Mouse (Mus musculus): ENCODE data around the gene Scd4.

Gene Scd4

GRCm38 (mm10) chr19:44295741-44296140, 37.2 kb upstream of the Scd4 start:
- POLR2A ChIA-PET = interaction anchor here in 3 of 4 experiments (0.7 to 22.2 kb wide), 24 partner anchors 9 to 101 kb away, joined by 3 to 443 read pairs (median 8); no protein-coding TSS in a partner anchor
- CTCF ChIA-PET = interaction anchor here (0.5 to 5.0 kb wide), 33 partner anchors 9 to 766 kb away, joined by 3 to 60 read pairs (median 4); partner anchors contain the start of gene Pkd2l1 (in 1 of the 4)

GRCm38 (mm10) chr19:44296186-44296585, 36.7 kb upstream of the Scd4 start:
- CTCF ChIA-PET = interaction anchor here in 3 of 4 experiments (0.5 to 5.0 kb wide), 28 partner anchors 9 to 766 kb away, joined by 3 to 60 read pairs (median 4); partner anchors contain the start of gene Pkd2l1 (in 1 of the 3)

GRCm38 (mm10) chr19:44297068-44297760, 35.7 kb upstream of the Scd4 start:
- ChIA-PET CTCF (interaction anchor here in 2 of 4 experiments (0.6 to 5.0 kb wide), 6 partner anchors 8 to 125 kb away, joined by 3 to 60 read pairs (median 10); no protein-coding TSS in a partner anchor), POLR2A (interaction anchor here in 3 of 4 experiments (0.6 to 22.2 kb wide), 14 partner anchors 8 to 136 kb away, joined by 3 to 443 read pairs (median 58); no protein-coding TSS in a partner anchor)

More at GRCm38 (mm10) chr19:44296186-44296585, 36.7 kb upstream of the Scd4 start:
- POLR2A ChIA-PET = interaction anchor here in 3 of 4 experiments (0.6 to 22.2 kb wide), 22 partner anchors 8 to 398 kb away, joined by 3 to 443 read pairs (median 8); no protein-coding TSS in a partner anchor

- CTCF ChIA-PET = interaction anchor here in 1 of 4 experiments (1.0 kb wide), 1 partner anchor 31 kb away, joined by 3 read pairs; no protein-coding TSS in a partner anchor
- POLR2A ChIA-PET = interaction anchor here in 2 of 4 experiments (0.6 to 22.2 kb wide), 11 partner anchors 9 to 72 kb away, joined by 3 to 443 read pairs (median 4); no protein-coding TSS in a partner anchor
These were observed 35.0 kb upstream of the Scd4 start for GRCm38 (mm10) chr19:44297862-44298261.

GRCm38 (mm10) chr19:44299078-44299477, 33.8 kb upstream of the Scd4 start:
- CTCF ChIA-PET = interaction anchor here in 3 of 4 experiments (0.7 to 1.6 kb wide), 4 partner anchors 15 to 100 kb away, joined by 3 to 5 read pairs (median 4); no protein-coding TSS in a partner anchor
- POLR2A ChIA-PET = interaction anchor here in 3 of 4 experiments (0.5 to 22.2 kb wide), 13 partner anchors 9 to 185 kb away, joined by 3 to 443 read pairs (median 6); no protein-coding TSS in a partner anchor

- ChIA-PET POLR2A (interaction anchor here in 2 of 4 experiments (0.7 to 22.2 kb wide), 14 partner anchors 8 to 96 kb away, joined by 3 to 443 read pairs (median 6); no protein-coding TSS in a partner anchor), CTCF (interaction anchor here in 2 of 4 experiments (1.1 to 1.6 kb wide), 2 partner anchors 14 to 16 kb away, joined by 4 to 5 read pairs; no protein-coding TSS in a partner anchor)
These were observed 33.0 kb upstream of the Scd4 start for GRCm38 (mm10) chr19:44299902-44300301.

- POLR2A ChIA-PET = interaction anchor here in 2 of 4 experiments (0.8 to 22.2 kb wide), 15 partner anchors 11 to 93 kb away, joined by 3 to 443 read pairs (median 6); no protein-coding TSS in a partner anchor
- CTCF ChIA-PET = interaction anchor here in 1 of 4 experiments (1.6 kb wide), 1 partner anchor 16 kb away, joined by 4 read pairs; no protein-coding TSS in a partner anchor
These were observed 32.4 kb upstream of the Scd4 start for GRCm38 (mm10) chr19:44300520-44300919.

- POLR2A ChIA-PET = interaction anchor here (0.7 to 22.2 kb wide), 21 partner anchors 7 to 330 kb away, joined by 3 to 443 read pairs (median 4); partner anchors contain the start of gene Scd2 (in 2 of the 4)
- CTCF ChIA-PET = interaction anchor here in 2 of 4 experiments (0.6 to 0.8 kb wide), 3 partner anchors 14 to 106 kb away, joined by 3 read pairs; no protein-coding TSS in a partner anchor
These were observed 31.7 kb upstream of the Scd4 start for GRCm38 (mm10) chr19:44301176-44301575.

- POLR2A ChIA-PET = interaction anchor here (0.7 to 22.2 kb wide), 23 partner anchors 8 to 419 kb away, joined by 3 to 443 read pairs (median 4); partner anchors contain the start of gene Scd2 (in 2 of the 4)
These were observed 31.1 kb upstream of the Scd4 start for GRCm38 (mm10) chr19:44301671-44302305.

GRCm38 (mm10) chr19:44302901-44303300, 30.0 kb upstream of the Scd4 start:
- ChIA-PET POLR2A (interaction anchor here in 3 of 4 experiments (0.6 to 22.2 kb wide), 16 partner anchors 9 to 86 kb away, joined by 3 to 443 read pairs (median 8); partner anchors contain the start of gene Scd2 (in 2 of the 3)), CTCF (interaction anchor here in 1 of 4 experiments (0.7 kb wide), 1 partner anchor 464 kb away, joined by 5 read pairs; no protein-coding TSS in a partner anchor)

More at GRCm38 (mm10) chr19:44301671-44302305, 31.1 kb upstream of the Scd4 start:
- CTCF ChIA-PET = interaction anchor here in 3 of 4 experiments (0.5 to 0.8 kb wide), 5 partner anchors 10 to 1279 kb away, joined by 3 to 5 read pairs (median 3); no protein-coding TSS in a partner anchor

GRCm38 (mm10) chr19:44303502-44303901, 29.4 kb upstream of the Scd4 start:
- POLR2A ChIA-PET = interaction anchor here in 3 of 4 experiments (0.6 to 22.2 kb wide), 22 partner anchors 8 to 1414 kb away, joined by 3 to 443 read pairs (median 8); partner anchors contain the start of genes Scd2 (in 2 of the 3) and Kazald1 (in 1 of the 3)

GRCm38 (mm10) chr19:44304419-44304818, 28.5 kb upstream of the Scd4 start:
- ChIA-PET POLR2A (interaction anchor here (0.8 to 22.2 kb wide), 23 partner anchors 7 to 291 kb away, joined by 3 to 443 read pairs (median 9); partner anchors contain the start of gene Scd2 (in 4 of the 4)), CTCF (interaction anchor here in 3 of 4 experiments (0.6 to 1.6 kb wide), 5 partner anchors 8 to 109 kb away, joined by 3 to 5 read pairs (median 3); no protein-coding TSS in a partner anchor)

More at GRCm38 (mm10) chr19:44303502-44303901, 29.4 kb upstream of the Scd4 start:
- CTCF ChIA-PET = interaction anchor here in 2 of 4 experiments (0.7 to 1.6 kb wide), 2 partner anchors 108 to 464 kb away, joined by 5 read pairs; no protein-coding TSS in a partner anchor

- ChIA-PET POLR2A (interaction anchor here (0.5 to 22.2 kb wide), 28 partner anchors 9 to 291 kb away, joined by 3 to 443 read pairs (median 6); partner anchors contain the start of gene Scd2 (in 4 of the 4)), CTCF (interaction anchor here (0.5 to 1.7 kb wide), 8 partner anchors 9 to 143 kb away, joined by 3 to 7 read pairs (median 4); no protein-coding TSS in a partner anchor)
These were observed 27.9 kb upstream of the Scd4 start for GRCm38 (mm10) chr19:44304851-44305510.

GRCm38 (mm10) chr19:44305701-44306100, 27.2 kb upstream of the Scd4 start:
- CTCF ChIA-PET = interaction anchor here (0.5 to 1.7 kb wide), 6 partner anchors 10 to 160 kb away, joined by 3 to 6 read pairs (median 4); no protein-coding TSS in a partner anchor
- POLR2A ChIA-PET = interaction anchor here (0.6 to 22.2 kb wide), 26 partner anchors 8 to 292 kb away, joined by 3 to 443 read pairs (median 8); partner anchors contain the start of gene Scd2 (in 4 of the 4)

- POLR2A ChIA-PET = interaction anchor here (0.6 to 22.2 kb wide), 22 partner anchors 8 to 114 kb away, joined by 3 to 443 read pairs (median 8); partner anchors contain the start of gene Scd2 (in 4 of the 4)
- CTCF ChIA-PET = interaction anchor here in 3 of 4 experiments (0.6 to 1.7 kb wide), 4 partner anchors 10 to 160 kb away, joined by 3 to 6 read pairs (median 4); no protein-coding TSS in a partner anchor
These were observed 26.7 kb upstream of the Scd4 start for GRCm38 (mm10) chr19:44306171-44306570.

All from embryonic stem cell, embryonic (primary cell).